Mouse (Mus musculus): ENCODE data around the gene Nrn1.

DNA sequence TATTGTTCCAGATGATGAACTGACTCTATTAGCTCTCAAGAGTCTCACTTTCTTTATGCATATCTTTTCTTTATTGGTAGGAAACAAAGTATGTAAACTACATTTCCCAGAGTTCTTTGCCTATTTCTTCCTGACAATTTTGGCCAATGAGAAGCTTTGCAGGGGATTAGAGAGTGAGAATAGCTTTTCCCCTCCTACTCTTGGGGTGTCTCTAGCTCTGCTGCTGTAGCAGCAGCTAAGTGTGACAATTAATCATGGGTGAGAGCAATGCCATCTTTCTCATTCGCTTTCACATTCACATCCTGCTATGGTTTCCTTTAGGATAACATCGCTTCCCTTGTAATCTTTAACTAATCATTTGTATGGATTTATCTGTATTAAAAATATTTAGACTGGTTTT lies 18.2 kb downstream of the Nrn1 start:
- TF ChIP-seq CTCF (conservative IDR thresholded peaks at IDR 0.05; ENCODE audit: low read length), result no peak
- no peak for TF ChIP-seq NANOG (IDR thresholded peaks at IDR 0.05; ENCODE audit: borderline replicate concordance, low read length)
- no peak for TF ChIP-seq POU5F1 (IDR thresholded peaks at IDR 0.05; ENCODE audit: borderline replicate concordance, low read length)
